Mouse (Mus musculus): Measurements from ENCODE around the gene Mavs. TPM values are rescaled to one million over a fixed set of nuclear protein-coding genes. Genes with fewer than 3 reads are reported as not detected.
"Not testable (repeated sequence)": the region's sequence is repeated elsewhere in the genome, so short reads cannot be mapped to it uniquely, and the experiment has no call there.

Mavs gene
- polyA plus RNA-seq, 1 experiment: 39.0 TPM

- peak overlapping the region; percentile 62 for H3K4me3 ChIP-seq (ENCODE audit: insufficient read depth, low read length)
- H3K27ac ChIP-seq (ENCODE audit: insufficient read depth, low read depth, low read length): peak overlapping the region; percentile 93
- peaks cover 47% of the 10 kb centered on the region for H3K4me1 ChIP-seq (ENCODE audit: control insufficient read depth, insufficient read depth, low read length)
- peak; percentile 100 for TF ChIP-seq CTCF (IDR thresholded peaks at IDR 0.05; ENCODE audit: low read depth, low read length)
- TF ChIP-seq POLR2A (IDR thresholded peaks at IDR 0.05; ENCODE audit: borderline replicate concordance, low read depth, low read length): no peak
Observed at GRCm38 (mm10) chr2:131209969-131210792, 23.7 kb upstream of the Mavs start.

- H3K4me1 ChIP-seq (ENCODE audit: control insufficient read depth, insufficient read depth, low read length): peaks cover 38% of the 10 kb centered on the region
- H3K4me3 ChIP-seq (ENCODE audit: insufficient read depth, low read length): peak overlapping the region; percentile 60
- TF ChIP-seq POLR2A (IDR thresholded peaks at IDR 0.05; ENCODE audit: borderline replicate concordance, low read depth, low read length) (no peak), CTCF (IDR thresholded peaks at IDR 0.05; ENCODE audit: low read depth, low read length) (no peak)
- peak overlapping the region; percentile 86 for H3K27ac ChIP-seq (ENCODE audit: insufficient read depth, low read depth, low read length)
Observed at GRCm38 (mm10) chr2:131211026-131211615, 22.7 kb upstream of the Mavs start.

DNA sequence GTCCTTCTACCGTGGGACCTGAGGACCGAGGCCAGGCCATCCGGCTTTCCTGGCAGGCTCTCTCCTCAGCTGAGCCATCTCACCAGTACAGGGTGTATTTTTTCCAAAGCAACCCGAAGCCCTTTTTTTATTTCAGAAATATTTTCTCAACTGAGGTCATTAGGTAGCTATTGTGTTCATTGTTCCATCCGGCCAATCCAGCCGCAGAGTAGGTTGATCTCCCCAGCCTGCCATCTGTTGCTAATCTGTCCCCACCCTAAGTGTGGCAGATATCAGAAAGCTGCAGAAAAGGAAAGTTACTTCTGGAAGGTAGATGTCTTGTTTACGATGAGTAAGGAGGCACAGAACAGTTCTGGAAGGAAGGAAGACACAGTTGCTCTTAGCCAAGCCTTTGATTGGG is 20.1 kb upstream of the Mavs start:
- no peak overlapping the region for H3K4me3 ChIP-seq (ENCODE audit: insufficient read depth, low read length)
- H3K4me1 ChIP-seq (ENCODE audit: control insufficient read depth, insufficient read depth, low read length): peaks cover 16% of the 10 kb centered on the region
- TF ChIP-seq CTCF (IDR thresholded peaks at IDR 0.05; ENCODE audit: low read depth, low read length): no peak
- TF ChIP-seq POLR2A (IDR thresholded peaks at IDR 0.05; ENCODE audit: borderline replicate concordance, low read depth, low read length): no peak
- no peak overlapping the region for H3K27ac ChIP-seq (ENCODE audit: insufficient read depth, low read depth, low read length)

- H3K27ac ChIP-seq (ENCODE audit: insufficient read depth, low read depth, low read length): no peak overlapping the region
- no peak for TF ChIP-seq POLR2A (IDR thresholded peaks at IDR 0.05; ENCODE audit: borderline replicate concordance, low read depth, low read length)
- TF ChIP-seq CTCF (IDR thresholded peaks at IDR 0.05; ENCODE audit: low read depth, low read length): no peak
- H3K4me3 ChIP-seq (ENCODE audit: insufficient read depth, low read length): no peak overlapping the region
- H3K4me1 ChIP-seq (ENCODE audit: control insufficient read depth, insufficient read depth, low read length): peaks cover 5% of the 10 kb centered on the region
Observed at GRCm38 (mm10) chr2:131215941-131216858, 17.7 kb upstream of the Mavs start.

- Histone ChIP-seq H3K4me3 (ENCODE audit: insufficient read depth, low read length) (no peak overlapping the region), H3K4me1 (ENCODE audit: control insufficient read depth, insufficient read depth, low read length) (peaks cover 7% of the 10 kb centered on the region), H3K27ac (ENCODE audit: insufficient read depth, low read depth, low read length) (no peak overlapping the region)
- TF ChIP-seq POLR2A (IDR thresholded peaks at IDR 0.05; ENCODE audit: borderline replicate concordance, low read depth, low read length) (no peak), CTCF (IDR thresholded peaks at IDR 0.05; ENCODE audit: low read depth, low read length) (no peak)
Observed at GRCm38 (mm10) chr2:131220030-131220429, 13.8 kb upstream of the Mavs start.

DNA sequence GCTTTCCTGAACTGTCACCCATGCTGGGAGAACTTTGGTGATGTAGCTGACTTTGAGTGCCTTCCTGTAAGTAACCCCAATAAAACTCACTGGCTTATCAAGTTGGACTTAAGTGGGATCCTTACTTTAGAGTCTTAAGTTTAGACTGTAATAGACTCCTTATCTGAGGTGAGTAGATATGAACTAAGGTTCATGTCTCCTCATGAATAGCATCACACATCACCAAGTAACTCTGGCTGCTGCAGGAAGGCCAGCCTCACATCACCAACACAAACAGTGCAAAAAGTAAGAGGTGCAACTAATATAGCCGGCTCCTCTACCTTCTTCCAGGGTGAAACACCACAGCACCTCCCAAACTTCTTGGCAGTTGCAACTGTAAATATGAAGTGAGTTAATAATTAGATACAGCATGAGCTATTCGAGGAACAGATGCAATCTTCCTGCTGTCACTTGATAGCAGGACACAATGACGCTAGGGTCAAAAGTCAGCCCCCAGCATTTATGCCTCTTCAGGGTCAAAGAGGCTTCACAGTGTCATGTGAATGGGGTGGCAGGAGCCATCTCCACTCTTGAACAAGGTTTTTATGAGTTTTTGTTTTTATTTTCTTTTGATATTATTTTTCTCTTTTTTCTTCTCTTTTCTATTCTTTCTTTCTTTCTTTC is 11.9 kb upstream of the Mavs start:
- Histone ChIP-seq H3K4me3 (ENCODE audit: insufficient read depth, low read length) (no peak overlapping the region), H3K4me1 (ENCODE audit: control insufficient read depth, insufficient read depth, low read length) (peaks cover 7% of the 10 kb centered on the region), H3K27ac (ENCODE audit: insufficient read depth, low read depth, low read length) (no peak overlapping the region)
- TF ChIP-seq CTCF (IDR thresholded peaks at IDR 0.05; ENCODE audit: low read depth, low read length) (no peak), POLR2A (IDR thresholded peaks at IDR 0.05; ENCODE audit: borderline replicate concordance, low read depth, low read length) (no peak)

DNA sequence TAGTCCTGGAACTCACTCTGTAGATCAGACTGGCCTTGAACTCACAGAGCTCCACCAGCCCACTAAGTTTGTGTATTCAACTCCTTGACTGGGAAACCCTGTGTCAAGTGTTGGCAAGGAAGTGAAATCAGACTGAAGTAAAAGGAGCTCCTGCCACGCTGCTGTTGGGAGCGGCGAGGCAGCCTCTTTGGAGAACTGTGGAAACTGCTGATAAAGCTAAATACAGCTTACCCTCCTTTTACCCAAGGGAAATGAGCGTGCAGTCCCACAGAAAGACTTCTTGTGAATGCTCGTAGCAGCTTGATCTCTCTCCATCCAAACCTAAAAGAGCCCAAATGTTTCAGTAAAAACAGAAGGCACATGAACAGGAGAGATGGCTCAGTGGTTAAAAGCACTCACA is 11.3 kb upstream of the Mavs start:
- TF ChIP-seq CTCF (IDR thresholded peaks at IDR 0.05; ENCODE audit: low read depth, low read length): no peak
- TF ChIP-seq POLR2A (IDR thresholded peaks at IDR 0.05; ENCODE audit: borderline replicate concordance, low read depth, low read length): no peak
- Histone ChIP-seq H3K27ac (ENCODE audit: insufficient read depth, low read depth, low read length) (no peak overlapping the region), H3K4me3 (ENCODE audit: insufficient read depth, low read length) (no peak overlapping the region), H3K4me1 (ENCODE audit: control insufficient read depth, insufficient read depth, low read length) (peaks cover 7% of the 10 kb centered on the region)

GRCm38 (mm10) chr2:131223569-131223968 is 10.3 kb upstream of the Mavs start:
- H3K4me1 ChIP-seq (ENCODE audit: control insufficient read depth, insufficient read depth, low read length): peaks cover 7% of the 10 kb centered on the region
- no peak overlapping the region for H3K4me3 ChIP-seq (ENCODE audit: insufficient read depth, low read length)
- H3K27ac ChIP-seq (ENCODE audit: insufficient read depth, low read depth, low read length): no peak overlapping the region
- no peak for TF ChIP-seq POLR2A (IDR thresholded peaks at IDR 0.05; ENCODE audit: borderline replicate concordance, low read depth, low read length)
- no peak for TF ChIP-seq CTCF (IDR thresholded peaks at IDR 0.05; ENCODE audit: low read depth, low read length)

- peaks cover 7% of the 10 kb centered on the region for H3K4me1 ChIP-seq (ENCODE audit: control insufficient read depth, insufficient read depth, low read length)
- no peak overlapping the region for H3K27ac ChIP-seq (ENCODE audit: insufficient read depth, low read depth, low read length)
- no peak overlapping the region for H3K4me3 ChIP-seq (ENCODE audit: insufficient read depth, low read length)
- no peak for TF ChIP-seq CTCF (IDR thresholded peaks at IDR 0.05; ENCODE audit: low read depth, low read length)
- no peak for TF ChIP-seq POLR2A (IDR thresholded peaks at IDR 0.05; ENCODE audit: borderline replicate concordance, low read depth, low read length)
Observed at GRCm38 (mm10) chr2:131225178-131225577, 8.7 kb upstream of the Mavs start.

GRCm38 (mm10) chr2:131226669-131227068 is 7.2 kb upstream of the Mavs start:
- not testable (repeated sequence) for H3K4me3 ChIP-seq (ENCODE audit: insufficient read depth, low read length); H3K4me1 ChIP-seq (ENCODE audit: control insufficient read depth, insufficient read depth, low read length); H3K27ac ChIP-seq (ENCODE audit: insufficient read depth, low read depth, low read length)
